Mouse (Mus musculus): ENCODE measurements at regions not wholly inside any gene's neighbourhood (a gene's known extent, or its start where the extent isn't known, plus 50 kb on each side); places are given as distances from the start of the nearest gene placed in this dataset.

- TF ChIP-seq CHD2 (IDR thresholded peaks at IDR 0.05; ENCODE audit: low read depth, low read length) (no peak), ZNF384 (IDR thresholded peaks at IDR 0.05; ENCODE audit: low read depth, low read length) (no peak), ZC3H11A (IDR thresholded peaks at IDR 0.05; ENCODE audit: borderline replicate concordance, low read depth, low read length) (no peak), HCFC1 (IDR thresholded peaks at IDR 0.05; ENCODE audit: borderline replicate concordance, insufficient read depth, low read length) (no peak)
These were observed 79.4 kb upstream of the Btg3 start for GRCm38 (mm10) chr16:78456345-78456744.

Data from ES-E14 (cell line).